Mouse (Mus musculus): ENCODE data around the gene Ralgps1. TPM values are rescaled to one million over a fixed set of nuclear protein-coding genes. Genes with fewer than 3 reads are reported as not detected.

The Ralgps1 gene
- polyA plus RNA-seq, 1 experiment from 2014 or later, result 5.2 TPM

- H3K36me3 ChIP-seq, result peaks cover 87% of the 10 kb centered on the region
- no peak overlapping the region for H3K4me3 ChIP-seq (replicated peaks)
- no peak for ATAC-seq (ENCODE audit: insufficient number of reproducible peaks, insufficient read depth, low FRiP score, low TSS enrichment, low read depth)
These were observed 137.4 kb downstream of the Ralgps1 start for GRCm38 (mm10) chr2:33233856-33234255.

GRCm38 (mm10) chr2:33232782-33233570, 138.3 kb downstream of the Ralgps1 start:
- Histone ChIP-seq H3K9me3 (no peaks in the 10 kb centered on the region), H3K27ac (no peak overlapping the region), H3K36me3 (peaks cover 88% of the 10 kb centered on the region), H3K4me3 (replicated peaks) (no peak overlapping the region), H3K4me2 (no peak overlapping the region), H3K27me3 (no peaks in the 10 kb centered on the region), H3K9ac (replicated peaks) (no peak overlapping the region), H3K4me1 (replicated peaks) (peaks cover 6% of the 10 kb centered on the region; the same call in 1 of the 2 replicates)
- WGBS, result 78% methylated on average over 6 of the region's 6 CpGs
- ATAC-seq (ENCODE audit: insufficient number of reproducible peaks, insufficient read depth, low FRiP score, low TSS enrichment, low read depth), result no peak

More at GRCm38 (mm10) chr2:33233856-33234255, 137.4 kb downstream of the Ralgps1 start:
- 85% methylated on average over 5 of the region's 5 CpGs for WGBS
- Histone ChIP-seq H3K4me1 (replicated peaks) (peaks cover 6% of the 10 kb centered on the region; the same call in 1 of the 2 replicates), H3K4me2 (no peak overlapping the region), H3K9ac (replicated peaks) (no peak overlapping the region), H3K27me3 (no peaks in the 10 kb centered on the region), H3K27ac (no peak overlapping the region), H3K9me3 (no peaks in the 10 kb centered on the region)

GRCm38 (mm10) chr2:33231788-33232187, 139.5 kb downstream of the Ralgps1 start:
- peaks cover 84% of the 10 kb centered on the region for H3K36me3 ChIP-seq
- H3K4me1 ChIP-seq (replicated peaks), result peaks cover 6% of the 10 kb centered on the region; the same call in 1 of the 2 replicates
- H3K9me3 ChIP-seq, result no peaks in the 10 kb centered on the region
- H3K9ac ChIP-seq (replicated peaks), result no peak overlapping the region
- no peak overlapping the region for H3K4me2 ChIP-seq
- WGBS, result 86% methylated on average over 2 of the region's 2 CpGs
- H3K27me3 ChIP-seq, result no peaks in the 10 kb centered on the region
- H3K27ac ChIP-seq, result no peak overlapping the region
- ATAC-seq (ENCODE audit: insufficient number of reproducible peaks, insufficient read depth, low FRiP score, low TSS enrichment, low read depth), result no peak
- no peak overlapping the region for H3K4me3 ChIP-seq (replicated peaks)

- ATAC-seq (ENCODE audit: insufficient number of reproducible peaks, insufficient read depth, low FRiP score, low TSS enrichment, low read depth), result no peak
- 49% methylated on average over 10 of the region's 10 CpGs for WGBS
- Histone ChIP-seq H3K4me3 (replicated peaks) (no peak overlapping the region), H3K27ac (no peak overlapping the region), H3K36me3 (peaks cover 79% of the 10 kb centered on the region), H3K9ac (replicated peaks) (no peak overlapping the region), H3K27me3 (no peaks in the 10 kb centered on the region), H3K9me3 (no peaks in the 10 kb centered on the region), H3K4me1 (replicated peaks) (peaks cover 3% of the 10 kb centered on the region; the same call in 1 of the 2 replicates), H3K4me2 (no peak overlapping the region)
These were observed 140.6 kb downstream of the Ralgps1 start for GRCm38 (mm10) chr2:33230701-33231100.

- Histone ChIP-seq H3K36me3 (peaks cover 82% of the 10 kb centered on the region), H3K4me2 (no peak overlapping the region), H3K9ac (replicated peaks) (no peak overlapping the region), H3K27me3 (no peaks in the 10 kb centered on the region), H3K27ac (no peak overlapping the region), H3K4me1 (replicated peaks) (peaks cover 3% of the 10 kb centered on the region; the same call in 1 of the 2 replicates), H3K9me3 (no peaks in the 10 kb centered on the region), H3K4me3 (replicated peaks) (no peak overlapping the region)
- 91% methylated on average over 15 of the region's 15 CpGs for WGBS
- ATAC-seq (ENCODE audit: insufficient number of reproducible peaks, insufficient read depth, low FRiP score, low TSS enrichment, low read depth), result no peak
These were observed 142.7 kb downstream of the Ralgps1 start for GRCm38 (mm10) chr2:33228551-33228950.

GRCm38 (mm10) chr2:33228077-33228476, 143.2 kb downstream of the Ralgps1 start:
- no peak overlapping the region for H3K9ac ChIP-seq (replicated peaks)
- 95% methylated on average over 11 of the region's 11 CpGs for WGBS
- no peak overlapping the region for H3K27ac ChIP-seq
- H3K36me3 ChIP-seq, result peaks cover 77% of the 10 kb centered on the region
- no peaks in the 10 kb centered on the region for H3K9me3 ChIP-seq
- no peak for ATAC-seq (ENCODE audit: insufficient number of reproducible peaks, insufficient read depth, low FRiP score, low TSS enrichment, low read depth)
- H3K4me2 ChIP-seq, result no peak overlapping the region
- no peaks in the 10 kb centered on the region for H3K27me3 ChIP-seq
- peaks cover 3% of the 10 kb centered on the region; the same call in 1 of the 2 replicates for H3K4me1 ChIP-seq (replicated peaks)
- H3K4me3 ChIP-seq (replicated peaks), result no peak overlapping the region

- H3K36me3 ChIP-seq, result peaks cover 75% of the 10 kb centered on the region
- no peaks in the 10 kb centered on the region for H3K9me3 ChIP-seq
- peaks cover 10% of the 10 kb centered on the region for H3K4me1 ChIP-seq (replicated peaks)
- H3K4me3 ChIP-seq (replicated peaks), result no peak overlapping the region
- no peak for ATAC-seq (ENCODE audit: insufficient number of reproducible peaks, insufficient read depth, low FRiP score, low TSS enrichment, low read depth)
- H3K4me2 ChIP-seq, result no peak overlapping the region
- H3K27me3 ChIP-seq, result no peaks in the 10 kb centered on the region
- H3K9ac ChIP-seq (replicated peaks), result no peak overlapping the region
- H3K27ac ChIP-seq, result no peak overlapping the region
- WGBS, result 88% methylated on average over 7 of the region's 7 CpGs
These were observed 145.4 kb downstream of the Ralgps1 start for GRCm38 (mm10) chr2:33225921-33226320.

- H3K4me3 ChIP-seq (replicated peaks), result no peak overlapping the region
- no peak overlapping the region for H3K9ac ChIP-seq (replicated peaks)
- no peak for ATAC-seq (ENCODE audit: insufficient number of reproducible peaks, insufficient read depth, low FRiP score, low TSS enrichment, low read depth)
- 80% methylated on average over 10 of the region's 10 CpGs for WGBS
- H3K36me3 ChIP-seq, result peaks cover 63% of the 10 kb centered on the region
- no peak overlapping the region for H3K4me2 ChIP-seq
- no peaks in the 10 kb centered on the region for H3K27me3 ChIP-seq
- peaks cover 28% of the 10 kb centered on the region for H3K4me1 ChIP-seq (replicated peaks)
- H3K9me3 ChIP-seq, result no peaks in the 10 kb centered on the region
- H3K27ac ChIP-seq, result no peak overlapping the region; the same call in 1 of the 2 replicates
These were observed 147.5 kb downstream of the Ralgps1 start for GRCm38 (mm10) chr2:33223656-33224358.

GRCm38 (mm10) chr2:33222480-33222879, 148.8 kb downstream of the Ralgps1 start:
- ATAC-seq (ENCODE audit: insufficient number of reproducible peaks, insufficient read depth, low FRiP score, low TSS enrichment, low read depth), result no peak
- Histone ChIP-seq H3K36me3 (peaks cover 50% of the 10 kb centered on the region), H3K9me3 (no peaks in the 10 kb centered on the region), H3K9ac (replicated peaks) (no peak overlapping the region), H3K27me3 (no peaks in the 10 kb centered on the region), H3K27ac (no peak overlapping the region), H3K4me1 (replicated peaks) (peaks cover 40% of the 10 kb centered on the region), H3K4me3 (replicated peaks) (no peak overlapping the region), H3K4me2 (no peak overlapping the region)
- 89% methylated on average over 6 of the region's 6 CpGs for WGBS

GRCm38 (mm10) chr2:33221339-33221900, 149.9 kb downstream of the Ralgps1 start:
- H3K4me1 ChIP-seq (replicated peaks), result peaks cover 48% of the 10 kb centered on the region

GRCm38 (mm10) chr2:33220674-33221338, 150.5 kb downstream of the Ralgps1 start:
- peaks cover 47% of the 10 kb centered on the region for H3K36me3 ChIP-seq
- no peak for ATAC-seq (ENCODE audit: insufficient number of reproducible peaks, insufficient read depth, low FRiP score, low TSS enrichment, low read depth)
- H3K4me3 ChIP-seq (replicated peaks), result no peak overlapping the region
- peak overlapping the region; percentile 37; the same call in 1 of the 2 replicates for H3K4me2 ChIP-seq
- H3K9me3 ChIP-seq, result no peaks in the 10 kb centered on the region
- H3K27me3 ChIP-seq, result no peaks in the 10 kb centered on the region
- H3K27ac ChIP-seq, result peak overlapping the region; percentile 80
- no peak overlapping the region for H3K9ac ChIP-seq (replicated peaks)
- peaks cover 48% of the 10 kb centered on the region for H3K4me1 ChIP-seq (replicated peaks)
- WGBS, result 57% methylated on average over 10 of the region's 10 CpGs

More at GRCm38 (mm10) chr2:33221339-33221900, 149.9 kb downstream of the Ralgps1 start:
- Histone ChIP-seq H3K27me3 (no peaks in the 10 kb centered on the region), H3K9ac (replicated peaks) (no peak overlapping the region), H3K9me3 (no peaks in the 10 kb centered on the region), H3K27ac (no peak overlapping the region), H3K4me2 (no peak overlapping the region), H3K4me3 (replicated peaks) (no peak overlapping the region), H3K36me3 (peaks cover 47% of the 10 kb centered on the region)
- no peak for ATAC-seq (ENCODE audit: insufficient number of reproducible peaks, insufficient read depth, low FRiP score, low TSS enrichment, low read depth)
- 87% methylated on average over 11 of the region's 11 CpGs for WGBS

All from limb, embryonic 12.5 days (tissue).